14 mouse cellular contexts compared by ENCODE assay signal in genomic region chr16:81651550-81651949, GRCm38 (mm10).
DNase-seq lines count a peak whose midpoint lies in the region; ATAC-seq lines count a peak whose summit lies in the region.
"Had no signal": no experiment of that assay in that cellular context is flagged by ENCODE, and none has a peak within 500 bp of the region (broad histone marks: within the 10 kb centered on the region; RNA-seq: fewer than 3 reads in every experiment).

No protein-coding gene starts in this region.

- no peak overlapping the region for H3K27ac ChIP-seq in hindbrain, embryonic 13.5 days
- H3K27ac ChIP-seq in hindbrain, embryonic 10.5 days = no peak overlapping the region
- H3K27ac ChIP-seq: embryonic facial prominence, embryonic 15.5 days; heart, embryonic 15.5 days; layer of hippocampus, adult 2 months had no signal

- H3K4me1 ChIP-seq in hindbrain, embryonic 13.5 days (replicated peaks) = no peaks in the 10 kb centered on the region
- no peaks in the 10 kb centered on the region for H3K4me1 ChIP-seq in hindbrain, embryonic 10.5 days (replicated peaks)
- H3K4me1 ChIP-seq: embryonic facial prominence, embryonic 15.5 days; heart, embryonic 15.5 days; megakaryocyte, embryonic 14.5 days had no signal

- H3K9ac ChIP-seq in hindbrain, embryonic 13.5 days = no peak overlapping the region
- H3K9ac ChIP-seq: embryonic facial prominence, embryonic 15.5 days; heart, embryonic 15.5 days had no signal

- ATAC-seq in hindbrain, embryonic 13.5 days (ENCODE audit: low FRiP score) = peak; percentile 13; the same call in 1 of the 2 replicates

- 32% methylated on average over 1 of the region's 1 CpGs for WGBS in hindbrain, embryonic 13.5 days
- WGBS in hindbrain, embryonic 10.5 days = 70% methylated on average over 1 of the region's 1 CpGs

- H3K9me3 ChIP-seq in hindbrain, embryonic 13.5 days = no peaks in the 10 kb centered on the region
- H3K9me3 ChIP-seq in hindbrain, embryonic 10.5 days = no peaks in the 10 kb centered on the region
- H3K9me3 ChIP-seq: embryonic facial prominence, embryonic 15.5 days; heart, embryonic 15.5 days; megakaryocyte, embryonic 14.5 days had no signal

- no peaks in the 10 kb centered on the region for H3K27me3 ChIP-seq in hindbrain, embryonic 13.5 days
- H3K27me3 ChIP-seq in hindbrain, embryonic 10.5 days (ENCODE audit: insufficient read depth, poor library complexity, severe bottlenecking) = no peaks in the 10 kb centered on the region
- H3K27me3 ChIP-seq: embryonic facial prominence, embryonic 15.5 days; heart, embryonic 15.5 days; megakaryocyte, embryonic 14.5 days had no signal

- H3K4me2 ChIP-seq in hindbrain, embryonic 13.5 days = no peak overlapping the region
- H3K4me2 ChIP-seq: embryonic facial prominence, embryonic 15.5 days; heart, embryonic 15.5 days had no signal

- peak; percentile 15 for DNase-seq in adrenal gland, postnatal 14 days
- DNase-seq in adrenal gland, postnatal 4 days (ENCODE audit: low spot score in 2 of 2) = no peak
- no peak for DNase-seq in hindbrain, embryonic 10.5 days (ENCODE audit: low spot score)
- peak; percentile 6 for DNase-seq in retina, adult 2 months (ENCODE audit: low read depth, low spot score)
- no peak for DNase-seq in retina, embryonic 14.5 days (ENCODE audit: low spot score)
- DNase-seq in telencephalon, adult 2 months (ENCODE audit: low read depth, low spot score) = peak; percentile 6
- DNase-seq in kidney, postnatal 14 days = no peak
- DNase-seq: spleen, adult 18-20 months; thymus, postnatal 36 days had no signal

- no peaks in the 10 kb centered on the region for H3K36me3 ChIP-seq in hindbrain, embryonic 13.5 days
- H3K36me3 ChIP-seq in hindbrain, embryonic 10.5 days = no peaks in the 10 kb centered on the region
- H3K36me3 ChIP-seq: embryonic facial prominence, embryonic 15.5 days; heart, embryonic 15.5 days had no signal

- H3K4me3 ChIP-seq in hindbrain, embryonic 13.5 days = no peak overlapping the region
- no peak overlapping the region for H3K4me3 ChIP-seq in hindbrain, embryonic 10.5 days
- H3K4me3 ChIP-seq: embryonic facial prominence, embryonic 15.5 days; heart, embryonic 15.5 days; layer of hippocampus, adult 2 months; megakaryocyte, embryonic 14.5 days had no signal

Comparison
In these comparisons a context has a peak if more than half of its experiments do, and no peak if none do; other contexts are left out.
1. DNase-seq: peak in adrenal gland, postnatal 14 days (single experiment), retina, adult 2 months (single experiment) and telencephalon, adult 2 months (single experiment); none in adrenal gland, postnatal 4 days (0 of 2), hindbrain, embryonic 10.5 days (single experiment), retina, embryonic 14.5 days (single experiment) and kidney, postnatal 14 days (single experiment).